Mouse (Mus musculus) T-cell, adult 66 days (primary cell): ENCODE data around the gene Vav2. TPM values are rescaled to one million over a fixed set of nuclear protein-coding genes. Genes with fewer than 3 reads are reported as not detected.

Experiments used
- total RNA-seq, 2 experiments: library from RNA; stranded (reverse); gene quantifications; 3 replicates in 1 of 2; 4 replicates in 1 of 2; pipeline ENCODE4 v1.2.4; 2023

Gene Vav2
- total RNA-seq = 10 to 100 TPM; 10.1 to 12.1 TPM

GRCm38 (mm10) chr2:27426855-27427457, at the start of gene Vav2:
Gene Vav2 (minus strand): TSS chr2:27427033.

DNA sequence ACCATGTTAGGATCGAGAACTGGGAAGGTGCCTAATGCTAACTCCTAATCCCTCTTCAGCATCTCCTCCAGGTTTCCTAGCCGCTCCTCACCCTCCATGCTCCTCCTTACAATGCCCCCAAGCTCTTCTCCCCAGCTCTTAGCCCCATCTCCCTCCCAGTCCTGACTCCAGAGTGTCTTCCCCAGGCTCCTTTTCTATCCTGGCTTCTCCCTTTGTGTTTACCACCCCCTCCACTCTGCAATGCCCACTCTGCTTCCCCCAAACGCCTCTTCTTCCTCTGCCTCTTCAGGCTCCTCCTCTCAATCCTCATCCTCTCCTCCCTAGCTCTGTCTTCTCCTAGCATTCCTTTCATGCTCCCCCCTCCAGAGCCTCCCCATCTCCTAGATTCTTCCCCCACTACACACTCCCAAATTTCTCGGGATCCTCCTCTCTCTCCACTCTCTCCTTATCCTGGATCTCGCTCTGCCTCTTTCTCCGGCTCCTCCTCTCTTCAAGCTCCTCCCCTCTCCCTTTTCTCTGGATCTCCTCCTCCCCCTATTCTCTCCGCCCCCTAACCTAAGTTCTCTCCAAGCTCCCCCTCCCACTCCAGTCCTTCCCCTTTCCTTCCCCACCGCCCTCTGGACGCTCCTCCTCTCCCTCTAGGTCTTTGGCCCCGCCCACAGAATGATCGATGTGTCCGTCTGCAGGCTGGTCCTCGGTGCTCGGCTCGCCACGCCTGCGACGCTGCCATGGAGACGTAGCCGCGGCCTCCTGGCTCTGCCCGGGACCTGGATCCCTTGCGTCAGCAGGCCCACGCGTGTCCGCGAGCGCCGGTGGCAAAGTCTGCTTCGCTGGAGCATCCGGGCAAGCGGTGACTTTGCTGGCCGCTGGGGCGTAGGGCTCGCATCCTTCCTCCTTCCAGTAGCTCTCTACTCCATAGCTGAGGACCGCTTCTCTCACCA, 15.2 kb upstream of the Vav2 start, which contains the start of gene Brd3os:
Gene Brd3os, plus strand, starts transcription at position 558 of the 941 bp plus-strand sequence.

GRCm38 (mm10) chr2:27248211-27248610, 178.6 kb downstream of the Vav2 start, which contains the start of gene Sardh:
Gene Sardh (minus strand): TSS chr2:27248337.

Other genes starting within 250 kb of the Vav2 start
- under 1 TPM in 1 of 2 experiments, not detected in 1; 0.27 TPM for gene Sardh, start 178.7 kb downstream of the Vav2 start, total RNA-seq
- gene Brd3os, start 15.3 kb upstream of the Vav2 start, total RNA-seq = under 1 TPM in 1 of 2 experiments, not detected in 1; 0.76 TPM
- 10 to 100 TPM; 32.4 to 34.8 TPM for gene Brd3, start 80.6 kb upstream of the Vav2 start, total RNA-seq
- gene Wdr5, start 88.1 kb upstream of the Vav2 start, total RNA-seq = 10 to 100 TPM; 47.3 to 48.6 TPM
- 10 to 100 TPM; 13.8 to 17.5 TPM for gene Rxra, start 249.4 kb upstream of the Vav2 start, total RNA-seq